Mouse (Mus musculus): ENCODE data around the gene Olfr1240. TPM values are rescaled to one million over a fixed set of nuclear protein-coding genes. Genes with fewer than 3 reads are reported as not detected.

Gene Olfr1240
- polyA plus RNA-seq (2012; fragmentation: generic; extraction: Trizol), result not detected

GRCm38 (mm10) chr2:89442900-89443299 is at the start of gene Olfr1240:
TSS of gene Olfr1240 (minus strand) at chr2:89443000.
- Histone ChIP-seq H3K79me2 (ENCODE audit: control insufficient read depth, insufficient read depth) (no peaks in the 10 kb centered on the region), H3K36me3 (ENCODE audit: control insufficient read depth, insufficient read depth) (no peaks in the 10 kb centered on the region), H3K4me3 (no peak within 1 kb of the TSS), H3K4me2 (ENCODE audit: low read depth) (no peak within 1 kb of the TSS), H3K27me3 (ENCODE audit: control insufficient read depth, insufficient read depth, insufficient read length) (no peaks in the 10 kb centered on the region), H3ac (ENCODE audit: control insufficient read depth, insufficient read length) (no peak within 1 kb of the TSS)
- TF ChIP-seq E2F4 (IDR thresholded peaks at IDR 0.05; ENCODE audit: insufficient read depth), result no peak
- TF ChIP-seq MAX (IDR thresholded peaks at IDR 0.05; ENCODE audit: low read depth), result no peak
- TF ChIP-seq SRF (IDR thresholded peaks at IDR 0.05; ENCODE audit: control insufficient read depth, insufficient read length, low read depth), result no peak
- TF ChIP-seq POLR2A (IDR thresholded peaks at IDR 0.05; ENCODE audit: insufficient read length, low read depth), result no peak
- no peak for TF ChIP-seq TCF12 (IDR thresholded peaks at IDR 0.05; ENCODE audit: insufficient read depth, poor library complexity, severe bottlenecking)
- TF ChIP-seq CEBPB (IDR thresholded peaks at IDR 0.05; ENCODE audit: insufficient read depth, poor library complexity, severe bottlenecking), result no peak
- no peak for TF ChIP-seq POLR2AphosphoS2 (IDR thresholded peaks at IDR 0.05; ENCODE audit: insufficient read length, low read depth)
- TF ChIP-seq USF1 (IDR thresholded peaks at IDR 0.05; ENCODE audit: low read depth), result no peak
- no peak for TF ChIP-seq MYOG (IDR thresholded peaks at IDR 0.05; ENCODE audit: control insufficient read depth in 1 of 3, insufficient read depth in 1 of 3, insufficient read length in 2 of 3, low read depth in 2 of 3)
- no peak for TF ChIP-seq TCF3 (IDR thresholded peaks at IDR 0.05; ENCODE audit: insufficient read length, low read depth)
- no peak for TF ChIP-seq REST (IDR thresholded peaks at IDR 0.05; ENCODE audit: insufficient read depth, insufficient read length)

GRCm38 (mm10) chr2:89487026-89487425 is 44.2 kb upstream of the Olfr1240 start, which contains the start of gene Olfr1241:
TSS of gene Olfr1241 (minus strand) at chr2:89487126.
- Histone ChIP-seq H3K36me3 (ENCODE audit: control insufficient read depth, insufficient read depth) (no peaks in the 10 kb centered on the region), H3ac (ENCODE audit: control insufficient read depth, insufficient read length) (no peak within 1 kb of the TSS), H3K4me3 (no peak within 1 kb of the TSS), H3K79me2 (ENCODE audit: control insufficient read depth, insufficient read depth) (no peaks in the 10 kb centered on the region), H3K4me2 (ENCODE audit: low read depth) (no peak within 1 kb of the TSS), H3K27me3 (ENCODE audit: control insufficient read depth, insufficient read depth, insufficient read length) (no peaks in the 10 kb centered on the region)
- TF ChIP-seq MYOD1 (IDR thresholded peaks at IDR 0.05; ENCODE audit: control insufficient read depth in 1 of 3, insufficient read length in 2 of 3, low read depth in 2 of 3) (no peak), TCF3 (IDR thresholded peaks at IDR 0.05; ENCODE audit: insufficient read length, low read depth) (no peak), CEBPB (IDR thresholded peaks at IDR 0.05; ENCODE audit: insufficient read depth, poor library complexity, severe bottlenecking) (no peak), MYOG (IDR thresholded peaks at IDR 0.05; ENCODE audit: control insufficient read depth in 1 of 3, insufficient read depth in 1 of 3, insufficient read length in 2 of 3, low read depth in 2 of 3) (no peak), E2F4 (IDR thresholded peaks at IDR 0.05; ENCODE audit: insufficient read depth) (no peak), TCF12 (IDR thresholded peaks at IDR 0.05; ENCODE audit: insufficient read depth, poor library complexity, severe bottlenecking) (no peak), POLR2A (IDR thresholded peaks at IDR 0.05; ENCODE audit: insufficient read length, low read depth) (no peak), SRF (IDR thresholded peaks at IDR 0.05; ENCODE audit: control insufficient read depth, insufficient read length, low read depth) (no peak)

- no peaks in the 10 kb centered on the region for H3K79me2 ChIP-seq (ENCODE audit: control insufficient read depth, insufficient read depth)
- no peak within 1 kb of the TSS for H3K4me2 ChIP-seq (ENCODE audit: low read depth)
- no peaks in the 10 kb centered on the region for H3K27me3 ChIP-seq (ENCODE audit: control insufficient read depth, insufficient read depth, insufficient read length)
- H3K4me3 ChIP-seq, result no peak within 1 kb of the TSS
- no peak within 1 kb of the TSS for H3ac ChIP-seq (ENCODE audit: control insufficient read depth, insufficient read length)
- TF ChIP-seq CEBPB (IDR thresholded peaks at IDR 0.05; ENCODE audit: insufficient read depth, poor library complexity, severe bottlenecking), result no peak
- no peak for TF ChIP-seq MYOD1 (IDR thresholded peaks at IDR 0.05; ENCODE audit: control insufficient read depth in 1 of 3, insufficient read length in 2 of 3, low read depth in 2 of 3)
- no peak for TF ChIP-seq TCF12 (IDR thresholded peaks at IDR 0.05; ENCODE audit: insufficient read depth, poor library complexity, severe bottlenecking)
- TF ChIP-seq TCF3 (IDR thresholded peaks at IDR 0.05; ENCODE audit: insufficient read length, low read depth), result no peak
- TF ChIP-seq E2F4 (IDR thresholded peaks at IDR 0.05; ENCODE audit: insufficient read depth), result no peak
- TF ChIP-seq MYOG (IDR thresholded peaks at IDR 0.05; ENCODE audit: control insufficient read depth in 1 of 3, insufficient read depth in 1 of 3, insufficient read length in 2 of 3, low read depth in 2 of 3), result no peak
- TF ChIP-seq SRF (IDR thresholded peaks at IDR 0.05; ENCODE audit: control insufficient read depth, insufficient read length, low read depth), result no peak
- no peak for TF ChIP-seq POLR2A (IDR thresholded peaks at IDR 0.05; ENCODE audit: insufficient read length, low read depth)
- no peak for TF ChIP-seq POLR2AphosphoS2 (IDR thresholded peaks at IDR 0.05; ENCODE audit: insufficient read length, low read depth)
- no peak for TF ChIP-seq MAX (IDR thresholded peaks at IDR 0.05; ENCODE audit: low read depth)
- no peak for TF ChIP-seq REST (IDR thresholded peaks at IDR 0.05; ENCODE audit: insufficient read depth, insufficient read length)
- H3K36me3 ChIP-seq (ENCODE audit: control insufficient read depth, insufficient read depth), result no peaks in the 10 kb centered on the region
These were observed 22.5 kb downstream of the Olfr1240 start, which contains the start of gene Olfr1239 for GRCm38 (mm10) chr2:89420307-89420706. TSS of gene Olfr1239 (minus strand) at chr2:89420407.

- Histone ChIP-seq H3K4me2 (ENCODE audit: low read depth) (no peak overlapping the region), H3K36me3 (ENCODE audit: control insufficient read depth, insufficient read depth) (no peaks in the 10 kb centered on the region), H3K79me2 (ENCODE audit: control insufficient read depth, insufficient read depth) (no peaks in the 10 kb centered on the region), H3K4me3 (no peak overlapping the region), H3K27me3 (ENCODE audit: control insufficient read depth, insufficient read depth, insufficient read length) (no peaks in the 10 kb centered on the region), H3ac (ENCODE audit: control insufficient read depth, insufficient read length) (no peak overlapping the region)
- TF ChIP-seq REST (IDR thresholded peaks at IDR 0.05; ENCODE audit: insufficient read depth, insufficient read length), result no peak
- TF ChIP-seq SRF (IDR thresholded peaks at IDR 0.05; ENCODE audit: control insufficient read depth, insufficient read length, low read depth), result no peak
- TF ChIP-seq TCF3 (IDR thresholded peaks at IDR 0.05; ENCODE audit: insufficient read length, low read depth), result no peak
- TF ChIP-seq TCF12 (IDR thresholded peaks at IDR 0.05; ENCODE audit: insufficient read depth, poor library complexity, severe bottlenecking), result no peak
- TF ChIP-seq E2F4 (IDR thresholded peaks at IDR 0.05; ENCODE audit: insufficient read depth), result no peak
- no peak for TF ChIP-seq MAX (IDR thresholded peaks at IDR 0.05; ENCODE audit: low read depth)
- no peak for TF ChIP-seq POLR2AphosphoS2 (IDR thresholded peaks at IDR 0.05; ENCODE audit: insufficient read length, low read depth)
- TF ChIP-seq MYOD1 (IDR thresholded peaks at IDR 0.05; ENCODE audit: control insufficient read depth in 1 of 3, insufficient read length in 2 of 3, low read depth in 2 of 3), result no peak
- no peak for TF ChIP-seq MYOG (IDR thresholded peaks at IDR 0.05; ENCODE audit: control insufficient read depth in 1 of 3, insufficient read depth in 1 of 3, insufficient read length in 2 of 3, low read depth in 2 of 3)
- TF ChIP-seq CEBPB (IDR thresholded peaks at IDR 0.05; ENCODE audit: insufficient read depth, poor library complexity, severe bottlenecking), result no peak
- TF ChIP-seq POLR2A (IDR thresholded peaks at IDR 0.05; ENCODE audit: insufficient read length, low read depth), result no peak
- TF ChIP-seq USF1 (IDR thresholded peaks at IDR 0.05; ENCODE audit: low read depth), result no peak
These were observed 28.2 kb downstream of the Olfr1240 start for GRCm38 (mm10) chr2:89414557-89414956.
